Mouse (Mus musculus) 3134 (cell line): Measurements from ENCODE around the gene Meis2.

ENCODE experiments used
- DNase-seq: peaks from one replicate; pipeline ENCODE4 v3.0.0-alpha.2; 2011; ENCODE audit warnings: low spot score; ENCODE audit not compliant: insufficient read length; ENCODE audit errors: extremely low read depth

Meis2 gene

GRCm38 (mm10) chr2:115956786-115957185 is 108.9 kb downstream of the Meis2 start:
- DNase-seq: no peak

- DNase-seq: no peak
Measured at GRCm38 (mm10) chr2:115950645-115951044, 115.0 kb downstream of the Meis2 start.

- no peak for DNase-seq
Measured at GRCm38 (mm10) chr2:115948630-115949426, 116.8 kb downstream of the Meis2 start.

- no peak for DNase-seq
Measured at GRCm38 (mm10) chr2:115947714-115948226, 117.9 kb downstream of the Meis2 start.

- DNase-seq: no peak
Measured at GRCm38 (mm10) chr2:115943044-115943443, 122.6 kb downstream of the Meis2 start.

- DNase-seq: no peak
Measured at GRCm38 (mm10) chr2:115939849-115940248, 125.8 kb downstream of the Meis2 start.

- no peak for DNase-seq
Measured at GRCm38 (mm10) chr2:115938926-115939563, 126.6 kb downstream of the Meis2 start.

- DNase-seq: no peak
Measured at GRCm38 (mm10) chr2:115938296-115938695, 127.3 kb downstream of the Meis2 start.

- no peak for DNase-seq
Measured at GRCm38 (mm10) chr2:115937896-115938295, 127.7 kb downstream of the Meis2 start.

GRCm38 (mm10) chr2:115936786-115937185 is 128.9 kb downstream of the Meis2 start:
- no peak for DNase-seq

GRCm38 (mm10) chr2:115934299-115934698 is 131.3 kb downstream of the Meis2 start:
- no peak for DNase-seq

- no peak for DNase-seq
Measured at GRCm38 (mm10) chr2:115933259-115933658, 132.4 kb downstream of the Meis2 start.

GRCm38 (mm10) chr2:115925744-115926143 is 139.9 kb downstream of the Meis2 start:
- no peak for DNase-seq

GRCm38 (mm10) chr2:115924472-115924871 is 141.2 kb downstream of the Meis2 start:
- no peak for DNase-seq

GRCm38 (mm10) chr2:115923247-115923646 is 142.4 kb downstream of the Meis2 start:
- DNase-seq: no peak

GRCm38 (mm10) chr2:115921687-115922086 is 144.0 kb downstream of the Meis2 start:
- DNase-seq: no peak

GRCm38 (mm10) chr2:115920336-115920951 is 145.2 kb downstream of the Meis2 start:
- no peak for DNase-seq

- no peak for DNase-seq
Measured at GRCm38 (mm10) chr2:115919141-115920071, 146.2 kb downstream of the Meis2 start.

- DNase-seq: no peak
Measured at GRCm38 (mm10) chr2:115918561-115918960, 147.1 kb downstream of the Meis2 start.

- DNase-seq: no peak
Measured at GRCm38 (mm10) chr2:115914539-115914938, 151.1 kb downstream of the Meis2 start.
